In genomic region chr11:119072986-119073385, GRCm38 (mm10) we compare ENCODE assay signal across 24 mouse cellular contexts.
"Had no signal": no experiment of that assay in that cellular context is flagged by ENCODE, and none has a peak within 500 bp of the region (broad histone marks: within the 10 kb centered on the region; RNA-seq: fewer than 3 reads in every experiment).

No protein-coding gene starts in this region.

- H3K9me3 ChIP-seq: kidney, embryonic 15.5 days; limb, embryonic 13.5 days; liver, embryonic 15.5 days; lung, embryonic 15.5 days; midbrain, embryonic 15.5 days; neural tube, embryonic 15.5 days had no signal

- H3K4me3 ChIP-seq: kidney, embryonic 15.5 days; limb, embryonic 13.5 days; liver, embryonic 12.5 days; liver, embryonic 15.5 days; lung, embryonic 15.5 days; megakaryocyte, embryonic 14.5 days; midbrain, embryonic 15.5 days; neural tube, embryonic 12.5 days; neural tube, embryonic 15.5 days had no signal

- H3K27ac ChIP-seq: kidney, embryonic 15.5 days; limb, embryonic 13.5 days; liver, embryonic 12.5 days; liver, embryonic 15.5 days; lung, embryonic 15.5 days; midbrain, embryonic 15.5 days; neural tube, embryonic 12.5 days had no signal

- ATAC-seq: liver, embryonic 12.5 days; midbrain, embryonic 15.5 days had no signal

- DNase-seq: kidney, adult 8-10 months; kidney, postnatal 14 days; kidney, postnatal 4 days; left cerebral cortex, postnatal 4 days; liver; lung, adult 18-20 months; lung, postnatal 10 days; lung, postnatal 36 days; right cerebral cortex, adult 18-20 months; right cerebral cortex, postnatal 14 days; right cerebral cortex, postnatal 4 days; thymus, adult 2 months; thymus, postnatal 14 days; thymus, postnatal 4 days had no signal

- H3K4me1 ChIP-seq: liver, embryonic 12.5 days; liver, embryonic 15.5 days had no signal

- H3K27me3 ChIP-seq: lung, embryonic 15.5 days; midbrain, embryonic 15.5 days had no signal

- H3K36me3 ChIP-seq: liver, embryonic 12.5 days; liver, embryonic 15.5 days; lung, embryonic 15.5 days; midbrain, embryonic 15.5 days; neural tube, embryonic 12.5 days; neural tube, embryonic 15.5 days had no signal

- H3K9ac ChIP-seq: kidney, embryonic 15.5 days; liver, embryonic 12.5 days; liver, embryonic 15.5 days; lung, embryonic 15.5 days; midbrain, embryonic 15.5 days; neural tube, embryonic 12.5 days; neural tube, embryonic 15.5 days had no signal

- H3K4me2 ChIP-seq: kidney, embryonic 15.5 days; limb, embryonic 13.5 days; liver, embryonic 12.5 days; liver, embryonic 15.5 days; lung, embryonic 15.5 days; midbrain, embryonic 11.5 days; midbrain, embryonic 15.5 days; neural tube, embryonic 12.5 days; neural tube, embryonic 15.5 days had no signal
